Mouse (Mus musculus) spleen, adult 10 weeks (tissue): ENCODE measurements around the gene Ccdc116. TPM values are rescaled to one million over a fixed set of nuclear protein-coding genes. Genes with fewer than 3 reads are reported as not detected.

Experiments used
- polyA plus RNA-seq: library from polyadenylated mRNA; stranded (reverse); fragments of 350-450 nt; fragmentation: Illumina TruSeq; extraction: RNeasy Lipid Tissue Mini Kit (QIAGEN cat#74804); gene quantifications from one replicate; pipeline ENCODE4 v1.2.3, GENCODE M21; 2015; ENCODE audit warnings: low replicate concordance; ENCODE audit not compliant: insufficient read depth

The Ccdc116 gene
- 1.4 TPM for polyA plus RNA-seq

GRCm38 (mm10) chr16:17146772-17147235 is at the start of gene Ccdc116:
Ccdc116 (minus strand) TSS chr16:17147229.

GRCm38 (mm10) chr16:17144339-17144738 is 2.7 kb downstream of the Ccdc116 start, which contains the start of gene Ydjc:
Ydjc (plus strand) TSS chr16:17144621.

GRCm38 (mm10) chr16:17132089-17132905 is 14.7 kb downstream of the Ccdc116 start, which contains the start of gene Sdf2l1:
Sdf2l1 (minus strand) TSS chr16:17132383.

GRCm38 (mm10) chr16:17124871-17125520 is 22.0 kb downstream of the Ccdc116 start, which contains the start of gene 2610318N02Rik:
2610318N02Rik (minus strand) TSS chr16:17125167.

GRCm38 (mm10) chr16:17110771-17111743 is 36.0 kb downstream of the Ccdc116 start, which contains the start of gene Ppil2:
Ppil2 (minus strand) TSS chr16:17111257.

Other genes starting within 250 kb of the Ccdc116 start
- 218 TPM for gene Mapk1, start 163.8 kb downstream of the Ccdc116 start, polyA plus RNA-seq
- 0.62 TPM for gene Ypel1, start 77.5 kb downstream of the Ccdc116 start, polyA plus RNA-seq
- gene Ppil2, start 36.0 kb downstream of the Ccdc116 start, polyA plus RNA-seq: 141 TPM
- gene 2610318N02Rik, start 22.1 kb downstream of the Ccdc116 start, polyA plus RNA-seq: 5.1 TPM
- gene Sdf2l1, start 14.8 kb downstream of the Ccdc116 start, polyA plus RNA-seq: 43.7 TPM
- 2.1 TPM for gene Ydjc, start 2.6 kb downstream of the Ccdc116 start, polyA plus RNA-seq
- 194 TPM for gene Ube2l3, start 55.4 kb upstream of the Ccdc116 start, polyA plus RNA-seq
- gene Rimbp3, start 61.4 kb upstream of the Ccdc116 start, polyA plus RNA-seq: 0.04 TPM
- gene Hic2, start 86.3 kb upstream of the Ccdc116 start, polyA plus RNA-seq: 1.0 TPM
- gene Tmem191c, start 128.8 kb upstream of the Ccdc116 start, polyA plus RNA-seq: 7.9 TPM
- gene Serpind1, start 184.1 kb upstream of the Ccdc116 start, polyA plus RNA-seq: 0.11 TPM